Mouse (Mus musculus) heart, embryonic 11.5 days (tissue): ENCODE measurements around the gene Erv3. TPM values are rescaled to one million over a fixed set of nuclear protein-coding genes. Genes with fewer than 3 reads are reported as not detected.
"Not testable (repeated sequence)": the region's sequence is repeated elsewhere in the genome, so short reads cannot be mapped to it uniquely, and the experiment has no call there.

Source experiments
- ATAC-seq: fragments of 200-750 bp; cut with Nextera tagmentation; replicated peaks from 2 replicates; pipeline ENCODE4 v1.8.0; 2017; ENCODE audit warnings: moderate library complexity; ENCODE audit not compliant: insufficient number of reproducible peaks, low FRiP score, low TSS enrichment
- H3K27ac ChIP-seq: fragments of 300-500 bp; sonication (generic); 2 replicates; pipeline ENCODE4 v1.5.1; 2014; ENCODE audit warnings: mild to moderate bottlenecking, low read depth, low read length
- H3K27me3 ChIP-seq: fragments of 300-500 bp; sonication (generic); 2 replicates; pipeline ENCODE4 v1.6.1; 2014; ENCODE audit warnings: mild to moderate bottlenecking, low read length, mixed read lengths; ENCODE audit not compliant: control insufficient read depth, insufficient read depth
- H3K36me3 ChIP-seq: fragments of 300-500 bp; sonication (generic); 2 replicates; pipeline ENCODE4 v1.6.1; 2014; ENCODE audit warnings: mild to moderate bottlenecking, low read length, moderate library complexity, mixed read lengths; ENCODE audit not compliant: control insufficient read depth, insufficient read depth
- H3K4me1 ChIP-seq: fragments of 300-500 bp; sonication (generic); 2 replicates; pipeline ENCODE4 v1.6.1; 2014; ENCODE audit warnings: low read length; ENCODE audit not compliant: control insufficient read depth, insufficient read depth
- H3K4me2 ChIP-seq: fragments of 300-500 bp; sonication (generic); 2 replicates; pipeline ENCODE4 v1.6.1; 2014; ENCODE audit warnings: mild to moderate bottlenecking, moderate library complexity
- H3K4me3 ChIP-seq: fragments of 300-500 bp; sonication (generic); 2 replicates; pipeline ENCODE4 v1.5.1; 2014; ENCODE audit warnings: low read depth, low read length
- H3K9ac ChIP-seq: fragments of 300-500 bp; sonication (generic); 2 replicates; pipeline ENCODE4 v1.6.1; 2014; ENCODE audit warnings: mild to moderate bottlenecking, low read depth, low read length, moderate library complexity
- H3K9me3 ChIP-seq: fragments of 300-500 bp; sonication (generic); replicated peaks from 2 replicates; pipeline ENCODE4 v1.6.1; 2016; ENCODE audit warnings: low read length; ENCODE audit not compliant: control insufficient read depth
- WGBS: fragments of 180-500 bp; shearing (Covaris S2); extraction: QIAGEN DNeasy Blood & Tissue Kit; methylation state at CpG from one replicate; pipeline ENCODE4 v1.1.7; 2014; ENCODE audit not compliant: insufficient replicate concordance; 5-methylcytosine and 5-hydroxymethylcytosine counted together
- polyA plus RNA-seq: library from polyadenylated mRNA; unstranded; fragments of >200 nt; fragmentation: Nextera tagmentation; extraction: Ambion mirVana; gene quantifications from 2 replicates; pipeline ENCODE4 v1.2.1, GENCODE M21; 2014

The Erv3 gene
- polyA plus RNA-seq, 1 experiment from 2014 or later: not detected

GRCm38 (mm10) chr2:131841321-131841693 is 18.2 kb downstream of the Erv3 start:
- no peak for ATAC-seq
- no peaks in the 10 kb centered on the region for H3K27me3 ChIP-seq
- no peaks in the 10 kb centered on the region for H3K9me3 ChIP-seq
- H3K27ac ChIP-seq: no peak overlapping the region
- 47% methylated on average over 2 of the region's 2 CpGs for WGBS
- H3K4me3 ChIP-seq: no peak overlapping the region
- peaks cover 27% of the 10 kb centered on the region for H3K4me1 ChIP-seq
- H3K9ac ChIP-seq: no peak overlapping the region
- H3K36me3 ChIP-seq: no peaks in the 10 kb centered on the region
- no peak overlapping the region for H3K4me2 ChIP-seq

DNA sequence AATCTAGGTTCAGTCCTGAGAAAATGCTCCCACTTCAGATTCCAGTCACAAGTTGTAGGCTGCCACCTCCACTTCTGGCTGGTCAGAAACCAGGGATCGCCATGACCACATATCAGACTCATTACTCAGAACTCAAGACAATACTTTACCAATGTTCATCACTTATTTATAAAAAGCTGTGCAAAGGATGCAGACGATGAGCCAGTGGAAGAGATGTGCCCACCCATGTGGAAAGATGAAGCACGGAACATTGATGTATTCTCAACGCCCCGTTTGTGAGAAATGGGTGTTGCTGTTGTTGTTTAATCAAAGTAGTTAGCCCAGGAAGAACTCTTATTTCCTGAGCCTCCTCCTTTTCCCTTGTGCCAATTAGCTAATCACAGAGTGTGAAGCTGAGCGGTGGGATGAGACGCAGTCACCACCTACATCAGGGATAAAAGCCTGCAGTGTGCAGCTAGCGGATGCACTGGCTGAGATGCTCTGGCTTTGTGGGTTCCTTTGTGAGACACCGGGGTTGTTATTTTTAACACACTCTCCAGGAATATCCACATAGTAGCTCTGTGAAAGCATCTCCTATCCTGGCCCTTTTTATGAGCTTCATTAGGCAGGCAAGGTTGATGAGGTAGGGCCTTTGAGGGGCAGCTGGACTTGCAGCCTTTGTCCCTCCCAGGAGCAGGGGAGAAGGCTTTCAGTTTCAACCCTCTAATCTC is 18.8 kb downstream of the Erv3 start:
- H3K27me3 ChIP-seq: no peaks in the 10 kb centered on the region
- WGBS: 51% methylated on average over 9 of the region's 9 CpGs
- no peaks in the 10 kb centered on the region for H3K9me3 ChIP-seq
- no peak overlapping the region for H3K9ac ChIP-seq
- ATAC-seq: no peak
- H3K4me2 ChIP-seq: no peak overlapping the region
- peaks cover 22% of the 10 kb centered on the region for H3K4me1 ChIP-seq
- no peak overlapping the region for H3K4me3 ChIP-seq
- no peaks in the 10 kb centered on the region for H3K36me3 ChIP-seq
- H3K27ac ChIP-seq: 0 out of 2 replicates have a peak overlapping the region, but pooled peaks have one; percentile 22

GRCm38 (mm10) chr2:131834296-131834695 is 25.3 kb downstream of the Erv3 start:
- no peak for ATAC-seq

GRCm38 (mm10) chr2:131831861-131832260 is 27.7 kb downstream of the Erv3 start:
- Histone ChIP-seq H3K9me3 (peaks cover 4% of the 10 kb centered on the region; the same call in 1 of the 2 replicates), H3K4me2 (no peak overlapping the region), H3K4me3 (no peak overlapping the region), H3K27me3 (no peaks in the 10 kb centered on the region), H3K9ac (no peak overlapping the region), H3K27ac (no peak overlapping the region), H3K36me3 (no peaks in the 10 kb centered on the region), H3K4me1 (no peaks in the 10 kb centered on the region)
- WGBS: 29% methylated on average over 2 of the region's 2 CpGs
- ATAC-seq: no peak

More at GRCm38 (mm10) chr2:131834296-131834695, 25.3 kb downstream of the Erv3 start:
- WGBS: 90% methylated on average over 1 of the region's 1 CpGs
- Histone ChIP-seq H3K36me3 (no peaks in the 10 kb centered on the region), H3K4me3 (no peak overlapping the region), H3K4me1 (no peaks in the 10 kb centered on the region), H3K4me2 (no peak overlapping the region), H3K27ac (no peak overlapping the region), H3K9me3 (peaks cover 4% of the 10 kb centered on the region; the same call in 1 of the 2 replicates), H3K9ac (no peak overlapping the region), H3K27me3 (no peaks in the 10 kb centered on the region)

- H3K4me2 ChIP-seq, H3K9me3 ChIP-seq, H3K4me3 ChIP-seq, H3K27me3 ChIP-seq, H3K9ac ChIP-seq, H3K36me3 ChIP-seq, ATAC-seq, H3K4me1 ChIP-seq, H3K27ac ChIP-seq: not testable (repeated sequence)
- 55% methylated on average over 4 of the region's 4 CpGs for WGBS
These were observed 28.6 kb downstream of the Erv3 start for GRCm38 (mm10) chr2:131830945-131831344.

- 40% methylated on average over 18 of the region's 18 CpGs for WGBS
- H3K4me2 ChIP-seq: peak overlapping the region; percentile 36
These were observed 31.3 kb downstream of the Erv3 start for GRCm38 (mm10) chr2:131827999-131828975.

GRCm38 (mm10) chr2:131827026-131827687 is 32.4 kb downstream of the Erv3 start:
- Histone ChIP-seq H3K4me1 (peaks cover 7% of the 10 kb centered on the region), H3K9me3 (no peaks in the 10 kb centered on the region), H3K27me3 (no peaks in the 10 kb centered on the region), H3K4me2 (no peak overlapping the region), H3K27ac (no peak overlapping the region), H3K9ac (no peak overlapping the region), H3K36me3 (no peaks in the 10 kb centered on the region), H3K4me3 (no peak overlapping the region)
- 69% methylated on average over 4 of the region's 4 CpGs for WGBS
- ATAC-seq: no peak

More at GRCm38 (mm10) chr2:131827999-131828975, 31.3 kb downstream of the Erv3 start:
- H3K27me3 ChIP-seq: no peaks in the 10 kb centered on the region
- no peaks in the 10 kb centered on the region for H3K36me3 ChIP-seq
- H3K9me3 ChIP-seq: no peaks in the 10 kb centered on the region
- peaks cover 7% of the 10 kb centered on the region for H3K4me1 ChIP-seq
- ATAC-seq: no peak
- H3K27ac ChIP-seq: no peak overlapping the region
- H3K4me3 ChIP-seq: no peak overlapping the region
- no peak overlapping the region for H3K9ac ChIP-seq

- Histone ChIP-seq H3K27me3 (no peaks in the 10 kb centered on the region), H3K9me3 (no peaks in the 10 kb centered on the region), H3K9ac (no peak overlapping the region), H3K4me2 (no peak overlapping the region), H3K4me3 (no peak overlapping the region), H3K27ac (no peak overlapping the region), H3K4me1 (peaks cover 7% of the 10 kb centered on the region), H3K36me3 (no peaks in the 10 kb centered on the region)
- ATAC-seq: no peak
- WGBS: 6% methylated on average over 2 of the region's 2 CpGs
These were observed 34.0 kb downstream of the Erv3 start for GRCm38 (mm10) chr2:131825498-131825897.
